Mouse (Mus musculus) neural tube, embryonic 11.5 days (tissue): ENCODE measurements at regions not wholly inside any gene's neighbourhood (a gene's known extent, or its start where the extent isn't known, plus 50 kb on each side); places are given as distances from the start of the nearest gene placed in this dataset.
A peak's percentile ranks its signal among the peaks of the same experiment; 100 is the strongest.

Experiments
- ATAC-seq: fragments of 200-750 bp; cut with Nextera tagmentation; 2 replicates; pipeline ENCODE4 v1.8.0; 2017; ENCODE audit warnings: moderate number of reproducible peaks, mild to moderate bottlenecking, moderate TSS enrichment, moderate library complexity; ENCODE audit not compliant: insufficient read depth, low FRiP score, low TSS enrichment
- DNase-seq: peaks from one replicate; pipeline ENCODE4 v3.0.0-alpha.2; 2015; ENCODE audit warnings: low spot score
- H3K27ac ChIP-seq: fragments of 300-500 bp; sonication (generic); 2 replicates; pipeline ENCODE4 v1.5.1; 2014; ENCODE audit warnings: low read depth, mild to moderate bottlenecking, low read length
- H3K27me3 ChIP-seq: fragments of 300-500 bp; sonication (generic); 2 replicates; pipeline ENCODE4 v1.6.1; 2014; ENCODE audit warnings: mild to moderate bottlenecking, low read length, mixed read lengths; ENCODE audit not compliant: control insufficient read depth, insufficient read depth
- H3K36me3 ChIP-seq: fragments of 300-500 bp; sonication (generic); 2 replicates; pipeline ENCODE4 v1.6.1; 2014; ENCODE audit warnings: mild to moderate bottlenecking, low read length, moderate library complexity, mixed read lengths; ENCODE audit not compliant: control insufficient read depth, insufficient read depth
- H3K4me1 ChIP-seq: fragments of 300-500 bp; sonication (generic); 2 replicates; pipeline ENCODE4 v1.6.1; 2014; ENCODE audit warnings: low read length, mixed read lengths; ENCODE audit not compliant: control insufficient read depth, insufficient read depth
- H3K4me2 ChIP-seq: fragments of 300-500 bp; sonication (generic); 2 replicates; pipeline ENCODE4 v1.6.1; 2014; ENCODE audit warnings: low read depth, mild to moderate bottlenecking, moderate library complexity
- H3K4me3 ChIP-seq: fragments of 300-500 bp; sonication (generic); 2 replicates; pipeline ENCODE4 v1.5.1; 2014; ENCODE audit warnings: low read depth, low read length
- H3K9ac ChIP-seq: fragments of 300-500 bp; sonication (generic); 2 replicates; pipeline ENCODE4 v1.6.1; 2014; ENCODE audit warnings: mild to moderate bottlenecking, low read length
- H3K9me3 ChIP-seq: fragments of 300-500 bp; sonication (generic); 2 replicates; pipeline ENCODE4 v1.6.1; 2016; ENCODE audit warnings: low read length; ENCODE audit not compliant: control insufficient read depth
- WGBS: fragments of 180-500 bp; shearing (Covaris S2); extraction: QIAGEN DNeasy Blood & Tissue Kit; methylation state at CpG from one replicate; pipeline ENCODE4 v1.1.7; 2014; 5-methylcytosine and 5-hydroxymethylcytosine counted together

DNA sequence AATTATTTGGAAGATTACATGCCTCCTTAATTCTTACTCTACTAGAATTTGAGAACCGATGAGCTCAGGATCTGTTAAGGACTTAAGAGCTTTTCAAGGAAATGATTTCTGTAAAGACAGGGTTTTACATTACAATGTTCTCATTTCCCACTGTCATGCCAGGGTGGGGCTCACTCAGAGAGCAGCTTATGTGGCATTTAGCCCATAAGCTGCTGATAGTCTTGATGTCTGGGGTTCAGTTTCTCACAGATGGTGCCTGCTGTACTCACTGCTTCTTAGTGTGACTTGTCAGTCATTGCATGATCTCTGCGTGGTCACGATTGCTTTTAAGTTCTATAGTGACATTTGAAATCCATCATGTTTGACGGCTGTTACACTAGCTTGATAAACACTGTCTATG, 484.8 kb downstream of the Pcdh17 start:
- H3K9me3 ChIP-seq: no peaks in the 10 kb centered on the region
- no peaks in the 10 kb centered on the region for H3K4me1 ChIP-seq
- no peaks in the 10 kb centered on the region for H3K27me3 ChIP-seq
- no peak overlapping the region for H3K4me2 ChIP-seq
- no peak for ATAC-seq
- H3K36me3 ChIP-seq: no peaks in the 10 kb centered on the region
- no peak for DNase-seq
- 0 out of 2 replicates have a peak overlapping the region, but pooled peaks have one; percentile 14 for H3K27ac ChIP-seq
- WGBS: 84% methylated on average over 4 of the region's 4 CpGs
- no peak overlapping the region for H3K9ac ChIP-seq
- H3K4me3 ChIP-seq: no peak overlapping the region

DNA sequence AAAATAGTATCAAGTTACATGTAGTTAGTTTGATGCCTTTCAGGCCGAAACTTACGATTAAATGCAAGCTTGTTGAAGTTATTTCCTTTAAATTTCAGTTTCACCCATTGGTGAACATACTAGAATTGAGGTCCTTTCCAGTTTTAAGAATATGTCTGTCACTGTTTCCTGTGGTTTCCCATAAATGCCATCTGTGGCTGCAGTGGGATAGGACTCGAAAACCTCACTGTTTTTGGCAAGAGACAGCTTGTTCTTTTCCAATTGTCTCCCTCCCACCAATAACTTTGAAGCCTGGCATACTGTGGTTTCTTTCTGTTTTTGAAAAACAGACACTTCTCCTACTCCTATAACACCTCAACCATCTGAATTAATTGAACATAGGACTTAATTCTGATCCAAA, 490.7 kb downstream of the Pcdh17 start:
- H3K4me2 ChIP-seq: no peak overlapping the region
- no peak for ATAC-seq
- no peaks in the 10 kb centered on the region for H3K9me3 ChIP-seq
- H3K4me3 ChIP-seq: no peak overlapping the region
- WGBS: 76% methylated on average over 3 of the region's 3 CpGs
- no peak overlapping the region for H3K9ac ChIP-seq
- no peak for DNase-seq
- H3K27ac ChIP-seq: no peak overlapping the region
- no peaks in the 10 kb centered on the region for H3K36me3 ChIP-seq
- no peaks in the 10 kb centered on the region for H3K27me3 ChIP-seq
- no peaks in the 10 kb centered on the region for H3K4me1 ChIP-seq

- no peaks in the 10 kb centered on the region for H3K27me3 ChIP-seq
- no peak overlapping the region for H3K4me2 ChIP-seq
- 94% methylated on average over 1 of the region's 1 CpGs for WGBS
- ATAC-seq (no peak), DNase-seq (no peak)
- H3K4me1 ChIP-seq: no peaks in the 10 kb centered on the region
- no peaks in the 10 kb centered on the region for H3K36me3 ChIP-seq
- H3K4me3 ChIP-seq: no peak overlapping the region
- H3K27ac ChIP-seq: no peak overlapping the region
- H3K9me3 ChIP-seq: no peaks in the 10 kb centered on the region
- no peak overlapping the region for H3K9ac ChIP-seq
These were observed 511.9 kb downstream of the Pcdh17 start for GRCm38 (mm10) chr14:84955300-84955699.

- H3K27me3 ChIP-seq: no peaks in the 10 kb centered on the region
- H3K27ac ChIP-seq: no peak overlapping the region
- H3K9ac ChIP-seq: no peak overlapping the region
- no peak for DNase-seq
- H3K4me3 ChIP-seq: no peak overlapping the region
- no peak for ATAC-seq
- whole genome bisulfite sequencing: 85% methylated on average over 4 of the region's 4 CpGs
- no peaks in the 10 kb centered on the region for H3K36me3 ChIP-seq
- no peaks in the 10 kb centered on the region for H3K9me3 ChIP-seq
- no peak overlapping the region for H3K4me2 ChIP-seq
- no peaks in the 10 kb centered on the region for H3K4me1 ChIP-seq
These were observed 544.4 kb downstream of the Pcdh17 start for GRCm38 (mm10) chr14:84987764-84988163.

GRCm38 (mm10) chr14:85012384-85012783, 569.0 kb downstream of the Pcdh17 start:
- H3K4me2 ChIP-seq: no peak overlapping the region
- H3K4me1 ChIP-seq: no peaks in the 10 kb centered on the region

More at GRCm38 (mm10) chr14:85012384-85012783, 569.0 kb downstream of the Pcdh17 start:
- no peak overlapping the region for H3K27ac ChIP-seq
- DNase-seq (no peak), ATAC-seq (no peak)
- no peaks in the 10 kb centered on the region for H3K9me3 ChIP-seq
- H3K4me3 ChIP-seq: no peak overlapping the region
- no peak overlapping the region for H3K9ac ChIP-seq
- H3K36me3 ChIP-seq: no peaks in the 10 kb centered on the region
- no peaks in the 10 kb centered on the region for H3K27me3 ChIP-seq
